Mouse (Mus musculus) ovary, postnatal 36 days (tissue): ENCODE measurements around the gene Klhl29.

Source experiments
- DNase-seq: peaks from one replicate; pipeline ENCODE4 v3.0.0; 2022; ENCODE audit warnings: low spot score, mixed read lengths

Klhl29 gene

GRCm38 (mm10) chr12:5219913-5220575 is 155.4 kb downstream of the Klhl29 start:
- DNase-seq: no peak

GRCm38 (mm10) chr12:5215836-5216747 is 159.4 kb downstream of the Klhl29 start:
- DNase-seq: no peak

GRCm38 (mm10) chr12:5214266-5214665 is 161.2 kb downstream of the Klhl29 start:
- no peak for DNase-seq

GRCm38 (mm10) chr12:5213339-5214104 is 162.0 kb downstream of the Klhl29 start:
- peak; percentile 88 for DNase-seq

GRCm38 (mm10) chr12:5211884-5212283 is 163.6 kb downstream of the Klhl29 start:
- DNase-seq: no peak

GRCm38 (mm10) chr12:5210786-5211185 is 164.7 kb downstream of the Klhl29 start:
- DNase-seq: no peak

GRCm38 (mm10) chr12:5207941-5208905 is 167.3 kb downstream of the Klhl29 start:
- no peak for DNase-seq

- no peak for DNase-seq
Measured at GRCm38 (mm10) chr12:5207172-5207571, 168.3 kb downstream of the Klhl29 start.

- peak; percentile 51 for DNase-seq
Measured at GRCm38 (mm10) chr12:5204071-5204840, 171.2 kb downstream of the Klhl29 start.

GRCm38 (mm10) chr12:5203385-5203784 is 172.1 kb downstream of the Klhl29 start:
- DNase-seq: no peak

- DNase-seq: no peak
Measured at GRCm38 (mm10) chr12:5198254-5198653, 177.2 kb downstream of the Klhl29 start.

GRCm38 (mm10) chr12:5194176-5194575 is 181.3 kb downstream of the Klhl29 start:
- DNase-seq: no peak

- no peak for DNase-seq
Measured at GRCm38 (mm10) chr12:5192380-5192718, 183.1 kb downstream of the Klhl29 start.

- DNase-seq: peak; percentile 67
Measured at GRCm38 (mm10) chr12:5191628-5192379, 183.7 kb downstream of the Klhl29 start.

GRCm38 (mm10) chr12:5191206-5191605 is 184.3 kb downstream of the Klhl29 start:
- no peak for DNase-seq

- no peak for DNase-seq
Measured at GRCm38 (mm10) chr12:5189446-5190150, 185.9 kb downstream of the Klhl29 start.

GRCm38 (mm10) chr12:5188899-5189298 is 186.6 kb downstream of the Klhl29 start:
- no peak for DNase-seq

GRCm38 (mm10) chr12:5187773-5188333 is 187.6 kb downstream of the Klhl29 start:
- DNase-seq: no peak

- DNase-seq: no peak
Measured at GRCm38 (mm10) chr12:5186645-5187044, 188.8 kb downstream of the Klhl29 start.
